Mouse (Mus musculus): Measurements from ENCODE around the gene Ogfod3. TPM values are rescaled to one million over a fixed set of nuclear protein-coding genes. Genes with fewer than 3 reads are reported as not detected.

Gene Ogfod3
- total RNA-seq (2021) = 10 to 100 TPM; 10.0 to 12.0 TPM
- long read RNA-seq, experiment 1, transcript Ogfod3-201 (9 exons, 1,308 nt) = major isoform, 18 of 18 reads
- long read RNA-seq, experiment 1, partial matches to known transcripts = 0 of 18 reads
- long read RNA-seq, experiment 1, other reads (novel, unspliced or antisense) = 0 of 18 reads
- long read RNA-seq, experiment 2, transcript Ogfod3-201 (9 exons, 1,308 nt) = major isoform, 25 of 26 reads
- long read RNA-seq, experiment 2, partial matches to known transcripts = 1 of 26 reads
- long read RNA-seq, experiment 2, other reads (novel, unspliced or antisense) = 0 of 26 reads

- peak; percentile 95 for DNase-seq
- intact Hi-C loops (cut with DNase I; ENCODE audit: low total_unique reads) = no loop called here
These were observed at the start of gene Ogfod3, which contains the start of gene Hexdc for GRCm38 (mm10) chr11:121204161-121205006. TSS of gene Ogfod3 (minus strand) at chr11:121204711. TSS of gene Hexdc (plus strand) at chr11:121204433.

GRCm38 (mm10) chr11:121250196-121250595 lies 45.7 kb upstream of the Ogfod3 start:
- intact Hi-C loops (cut with DNase I; ENCODE audit: low total_unique reads) = no loop called here
- DNase-seq = no peak

GRCm38 (mm10) chr11:121239669-121240068 lies 35.2 kb upstream of the Ogfod3 start:
- no peak for DNase-seq
- intact Hi-C loops (cut with DNase I; ENCODE audit: low total_unique reads) = no loop called here

GRCm38 (mm10) chr11:121237345-121238128 lies 33.0 kb upstream of the Ogfod3 start:
- intact Hi-C loops (cut with DNase I; ENCODE audit: low total_unique reads) = no loop called here
- no peak for DNase-seq

GRCm38 (mm10) chr11:121236564-121237344 lies 32.2 kb upstream of the Ogfod3 start, which contains the start of gene Narf:
TSS of gene Narf (plus strand) at chr11:121237253.
- intact Hi-C loops (cut with DNase I; ENCODE audit: low total_unique reads) = no loop called here
- DNase-seq = peak; percentile 99

- intact Hi-C loops (cut with DNase I; ENCODE audit: low total_unique reads) = no loop called here
- DNase-seq = peak; percentile 38
These were observed 31.1 kb upstream of the Ogfod3 start for GRCm38 (mm10) chr11:121235475-121236238.

GRCm38 (mm10) chr11:121232706-121233105 lies 28.2 kb upstream of the Ogfod3 start:
- no peak for DNase-seq
- intact Hi-C loops (cut with DNase I; ENCODE audit: low total_unique reads) = no loop called here

GRCm38 (mm10) chr11:121231628-121232291 lies 27.2 kb upstream of the Ogfod3 start:
- peak; percentile 54 for DNase-seq
- intact Hi-C loops (cut with DNase I; ENCODE audit: low total_unique reads) = no loop called here

GRCm38 (mm10) chr11:121231191-121231590 lies 26.7 kb upstream of the Ogfod3 start:
- no peak for DNase-seq
- intact Hi-C loops (cut with DNase I; ENCODE audit: low total_unique reads) = no loop called here

- intact Hi-C loops (cut with DNase I; ENCODE audit: low total_unique reads) = loop anchor here (5.0 kb wide), 1 partner anchor 58 kb away; no protein-coding TSS in a partner anchor
These were observed 24.5 kb upstream of the Ogfod3 start, which contains the start of gene Cybc1 for GRCm38 (mm10) chr11:121229018-121229439. TSS of gene Cybc1 (minus strand) at chr11:121229322.

GRCm38 (mm10) chr11:121228129-121229017 lies 23.9 kb upstream of the Ogfod3 start:
- intact Hi-C loops (cut with DNase I; ENCODE audit: low total_unique reads) = loop anchor here (5.0 kb wide), 1 partner anchor 59 kb away; no protein-coding TSS in a partner anchor
- DNase-seq = no peak

More at GRCm38 (mm10) chr11:121229018-121229439, 24.5 kb upstream of the Ogfod3 start, which contains the start of gene Cybc1:
- peak; percentile 58 for DNase-seq

GRCm38 (mm10) chr11:121221321-121222010 lies 17.0 kb upstream of the Ogfod3 start:
- no peak for DNase-seq
- intact Hi-C loops (cut with DNase I; ENCODE audit: low total_unique reads) = no loop called here

GRCm38 (mm10) chr11:121220771-121221170 lies 16.3 kb upstream of the Ogfod3 start:
- DNase-seq = no peak
- intact Hi-C loops (cut with DNase I; ENCODE audit: low total_unique reads) = no loop called here

GRCm38 (mm10) chr11:121219776-121220175 lies 15.3 kb upstream of the Ogfod3 start:
- intact Hi-C loops (cut with DNase I; ENCODE audit: low total_unique reads) = no loop called here
- no peak for DNase-seq

GRCm38 (mm10) chr11:121216831-121217230 lies 12.3 kb upstream of the Ogfod3 start:
- no peak for DNase-seq
- intact Hi-C loops (cut with DNase I; ENCODE audit: low total_unique reads) = no loop called here

- no peak for DNase-seq
- intact Hi-C loops (cut with DNase I; ENCODE audit: low total_unique reads) = no loop called here
These were observed 701 bp downstream of the Ogfod3 start for GRCm38 (mm10) chr11:121203859-121204160.

Measured in gastrocnemius, postnatal 14 days (tissue).